Mouse (Mus musculus) urinary bladder, postnatal 4 days (tissue): ENCODE data around the gene Stfa1.
"Not testable (repeated sequence)": the region's sequence is repeated elsewhere in the genome, so short reads cannot be mapped to it uniquely, and the experiment has no call there.

ENCODE experiments used
- DNase-seq, 2 experiments: peaks; one replicate each; pipeline ENCODE4 v3.0.0; 2021 to 2022; ENCODE audit warnings: low spot score in 2 of 2

The Stfa1 gene

GRCm38 (mm10) chr16:36276796-36277195 is at the start of gene Stfa1:
Stfa1 (plus strand) TSS chr16:36276951.
- DNase-seq: not testable (repeated sequence)

GRCm38 (mm10) chr16:36260585-36260984 is 16.2 kb upstream of the Stfa1 start:
- not testable (repeated sequence) for DNase-seq

- no peak for DNase-seq
Measured at GRCm38 (mm10) chr16:36289140-36289539, 12.4 kb downstream of the Stfa1 start.

GRCm38 (mm10) chr16:36307631-36308030 is 30.9 kb downstream of the Stfa1 start:
- DNase-seq: no peak

- DNase-seq: not testable (repeated sequence)
Measured at GRCm38 (mm10) chr16:36316111-36316510, 39.4 kb downstream of the Stfa1 start.

- DNase-seq: no peak
Measured at GRCm38 (mm10) chr16:36319286-36319685, 42.5 kb downstream of the Stfa1 start.

- DNase-seq: no peak
Measured at GRCm38 (mm10) chr16:36334232-36334631, 57.5 kb downstream of the Stfa1 start, which contains the start of gene BC117090. BC117090 (minus strand) TSS chr16:36334332.
